Mouse (Mus musculus): ENCODE results near the gene Nectin2. TPM values are rescaled to one million over a fixed set of nuclear protein-coding genes. Genes with fewer than 3 reads are reported as not detected.

Nectin2 gene
- polyA plus RNA-seq, 1 experiment from 2014 or later = 55.2 TPM

GRCm38 (mm10) chr7:19749389-19750216 is 680 bp downstream of the Nectin2 start:
- Histone ChIP-seq H3K4me3 (ENCODE audit: low read depth, low read length) (peak overlapping the region; percentile 84), H3K27me3 (replicated peaks; ENCODE audit: control insufficient read depth, insufficient read depth, low read length) (no peaks in the 10 kb centered on the region), H3K9me3 (ENCODE audit: control insufficient read depth, low read length) (no peaks in the 10 kb centered on the region), H3K36me3 (ENCODE audit: control insufficient read depth, insufficient read depth, low read length) (no peaks in the 10 kb centered on the region), H3K27ac (replicated peaks; ENCODE audit: low read depth, low read length) (peak overlapping the region; percentile 92), H3K9ac (ENCODE audit: low read depth, low read length) (peak overlapping the region; percentile 90), H3K4me1 (ENCODE audit: control insufficient read depth, insufficient read depth, low read length) (peaks cover 7% of the 10 kb centered on the region), H3K4me2 (ENCODE audit: low read depth, low read length) (peak overlapping the region; percentile 84)
- DNase-seq (ENCODE audit: low spot score) (peak; percentile 99), ATAC-seq (ENCODE audit: low read depth) (peak; percentile 95)
- under 1% methylated on average over 33 of the region's 46 CpGs for WGBS

- ATAC-seq (ENCODE audit: low read depth) (no peak), DNase-seq (ENCODE audit: low spot score) (peak; percentile 73)
- peak overlapping the region; percentile 92 for H3K27ac ChIP-seq (replicated peaks; ENCODE audit: low read depth, low read length)
- peaks cover 7% of the 10 kb centered on the region for H3K4me1 ChIP-seq (ENCODE audit: control insufficient read depth, insufficient read depth, low read length)
- peak overlapping the region; percentile 84 for H3K4me2 ChIP-seq (ENCODE audit: low read depth, low read length)
- no peaks in the 10 kb centered on the region for H3K9me3 ChIP-seq (ENCODE audit: control insufficient read depth, low read length)
- H3K36me3 ChIP-seq (ENCODE audit: control insufficient read depth, insufficient read depth, low read length) = peaks cover 4% of the 10 kb centered on the region
- no peaks in the 10 kb centered on the region for H3K27me3 ChIP-seq (replicated peaks; ENCODE audit: control insufficient read depth, insufficient read depth, low read length)
- H3K4me3 ChIP-seq (ENCODE audit: low read depth, low read length) = peak overlapping the region; percentile 84
- WGBS = 2% methylated on average over 28 of the region's 32 CpGs
- peak overlapping the region; percentile 90 for H3K9ac ChIP-seq (ENCODE audit: low read depth, low read length)
These were observed 1.8 kb downstream of the Nectin2 start for GRCm38 (mm10) chr7:19748219-19749195.

DNA sequence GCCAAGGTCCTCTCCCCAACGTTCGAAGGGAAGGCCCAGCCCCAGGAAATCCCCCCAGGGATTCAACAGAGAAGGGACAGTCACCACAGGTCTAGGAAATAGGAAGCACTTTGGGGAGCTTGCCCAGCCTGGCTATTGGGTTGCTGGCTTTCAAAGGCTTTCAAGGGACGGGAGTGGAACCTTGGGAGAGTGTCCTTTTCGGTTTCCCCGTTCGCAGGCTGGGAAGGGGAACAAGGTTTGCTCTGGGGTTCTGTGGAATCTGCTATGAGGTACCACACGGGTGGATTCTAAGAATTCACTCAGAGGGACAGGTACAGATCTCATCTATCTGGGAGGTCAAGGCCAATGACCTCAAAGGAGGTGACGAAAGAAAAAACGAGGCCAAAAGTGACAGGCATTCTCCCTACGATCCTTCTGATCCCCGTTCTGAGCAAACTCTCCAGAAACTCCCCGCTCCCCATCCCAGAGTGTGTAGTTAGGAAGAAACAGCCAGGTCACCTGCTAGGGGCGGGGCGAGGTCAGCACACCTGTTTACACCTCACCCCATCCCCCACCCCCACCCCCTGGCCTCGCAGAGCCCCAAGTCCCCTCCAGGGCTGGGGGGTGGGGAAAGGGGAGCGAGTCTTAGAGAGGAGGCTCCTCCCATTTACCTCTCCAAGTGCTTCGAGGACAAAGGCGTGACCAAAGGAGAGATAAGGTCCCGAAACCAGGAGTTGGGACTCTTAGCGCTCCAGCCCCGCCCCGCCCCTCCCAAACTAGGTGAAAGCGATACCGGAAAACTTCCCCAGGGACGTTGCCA is 2.7 kb downstream of the Nectin2 start:
- ATAC-seq (ENCODE audit: low read depth) = no peak
- 4% methylated on average over 24 of the region's 25 CpGs for whole genome bisulfite sequencing
- no peaks in the 10 kb centered on the region for H3K9me3 ChIP-seq (ENCODE audit: control insufficient read depth, low read length)
- peak overlapping the region; percentile 64 for H3K27ac ChIP-seq (replicated peaks; ENCODE audit: low read depth, low read length)
- H3K9ac ChIP-seq (ENCODE audit: low read depth, low read length) = peak overlapping the region; percentile 90
- DNase-seq (ENCODE audit: low spot score) = peak; percentile 74
- H3K4me1 ChIP-seq (ENCODE audit: control insufficient read depth, insufficient read depth, low read length) = peaks cover 7% of the 10 kb centered on the region
- H3K36me3 ChIP-seq (ENCODE audit: control insufficient read depth, insufficient read depth, low read length) = peaks cover 10% of the 10 kb centered on the region
- H3K4me3 ChIP-seq (ENCODE audit: low read depth, low read length) = peak overlapping the region; percentile 84
- H3K27me3 ChIP-seq (replicated peaks; ENCODE audit: control insufficient read depth, insufficient read depth, low read length) = no peaks in the 10 kb centered on the region
- peak overlapping the region; percentile 84 for H3K4me2 ChIP-seq (ENCODE audit: low read depth, low read length)

DNA sequence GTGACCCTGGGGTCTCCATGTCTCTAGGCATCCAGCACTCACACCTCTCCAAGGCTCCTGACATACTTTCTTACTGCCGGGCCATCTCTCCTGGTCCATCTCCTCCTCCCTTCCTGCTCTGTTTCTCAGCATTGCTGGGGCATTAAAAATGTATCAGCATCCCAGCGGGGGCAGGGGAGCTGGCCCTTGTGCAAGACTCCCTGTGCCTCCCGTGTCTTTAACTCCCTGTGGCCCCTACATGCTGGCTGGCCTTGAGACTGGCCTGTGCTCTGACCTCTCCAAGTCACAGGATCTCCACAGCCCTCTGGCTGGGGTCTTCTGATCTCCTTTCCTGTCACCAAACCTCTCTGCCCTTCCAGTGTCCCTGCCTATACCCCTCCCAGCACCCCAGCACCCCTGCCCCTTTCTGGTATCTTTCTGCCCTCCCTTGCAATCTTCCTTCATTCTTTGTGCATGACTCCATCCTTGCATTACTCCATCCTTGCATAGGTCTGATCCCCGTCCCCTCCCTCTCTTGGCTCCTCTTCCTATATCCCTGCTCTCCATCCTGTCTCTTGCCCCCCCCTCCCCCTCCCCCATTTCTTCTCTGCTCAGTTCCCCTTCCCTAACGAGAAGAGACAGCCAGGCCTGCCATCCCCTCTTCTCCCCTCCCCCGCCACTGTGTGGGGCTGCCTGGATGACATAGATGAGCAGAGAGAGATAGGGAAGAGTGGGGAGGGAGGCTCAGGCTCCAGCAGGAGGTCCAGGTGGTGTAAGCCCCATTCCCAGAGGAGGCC is 3.7 kb downstream of the Nectin2 start:
- peaks cover 13% of the 10 kb centered on the region for H3K36me3 ChIP-seq (ENCODE audit: control insufficient read depth, insufficient read depth, low read length)
- H3K4me1 ChIP-seq (ENCODE audit: control insufficient read depth, insufficient read depth, low read length) = peaks cover 14% of the 10 kb centered on the region
- ATAC-seq (ENCODE audit: low read depth) (no peak), DNase-seq (ENCODE audit: low spot score) (peak; percentile 41)
- 18% methylated on average over 6 of the region's 6 CpGs for WGBS
- no peaks in the 10 kb centered on the region for H3K27me3 ChIP-seq (replicated peaks; ENCODE audit: control insufficient read depth, insufficient read depth, low read length)
- peak overlapping the region; percentile 64; the same call in 1 of the 2 replicates for H3K27ac ChIP-seq (replicated peaks; ENCODE audit: low read depth, low read length)
- H3K4me3 ChIP-seq (ENCODE audit: low read depth, low read length) = peak overlapping the region; percentile 84; the same call in 1 of the 2 replicates
- no peaks in the 10 kb centered on the region for H3K9me3 ChIP-seq (ENCODE audit: control insufficient read depth, low read length)
- peak overlapping the region; percentile 34; the same call in 1 of the 2 replicates for H3K9ac ChIP-seq (ENCODE audit: low read depth, low read length)
- peak overlapping the region; percentile 84 for H3K4me2 ChIP-seq (ENCODE audit: low read depth, low read length)

- no peak for DNase-seq (ENCODE audit: low spot score)
- Histone ChIP-seq H3K4me1 (ENCODE audit: control insufficient read depth, insufficient read depth, low read length) (peaks cover 14% of the 10 kb centered on the region), H3K9me3 (ENCODE audit: control insufficient read depth, low read length) (no peaks in the 10 kb centered on the region), H3K4me3 (ENCODE audit: low read depth, low read length) (no peak overlapping the region), H3K36me3 (ENCODE audit: control insufficient read depth, insufficient read depth, low read length) (peaks cover 13% of the 10 kb centered on the region), H3K9ac (ENCODE audit: low read depth, low read length) (no peak overlapping the region), H3K27ac (replicated peaks; ENCODE audit: low read depth, low read length) (no peak overlapping the region), H3K4me2 (ENCODE audit: low read depth, low read length) (no peak overlapping the region), H3K27me3 (replicated peaks; ENCODE audit: control insufficient read depth, insufficient read depth, low read length) (no peaks in the 10 kb centered on the region)
- 85% methylated on average over 8 of the region's 10 CpGs for WGBS
- no peak for ATAC-seq (ENCODE audit: low read depth)
These were observed 4.3 kb downstream of the Nectin2 start for GRCm38 (mm10) chr7:19745971-19746370.

DNA sequence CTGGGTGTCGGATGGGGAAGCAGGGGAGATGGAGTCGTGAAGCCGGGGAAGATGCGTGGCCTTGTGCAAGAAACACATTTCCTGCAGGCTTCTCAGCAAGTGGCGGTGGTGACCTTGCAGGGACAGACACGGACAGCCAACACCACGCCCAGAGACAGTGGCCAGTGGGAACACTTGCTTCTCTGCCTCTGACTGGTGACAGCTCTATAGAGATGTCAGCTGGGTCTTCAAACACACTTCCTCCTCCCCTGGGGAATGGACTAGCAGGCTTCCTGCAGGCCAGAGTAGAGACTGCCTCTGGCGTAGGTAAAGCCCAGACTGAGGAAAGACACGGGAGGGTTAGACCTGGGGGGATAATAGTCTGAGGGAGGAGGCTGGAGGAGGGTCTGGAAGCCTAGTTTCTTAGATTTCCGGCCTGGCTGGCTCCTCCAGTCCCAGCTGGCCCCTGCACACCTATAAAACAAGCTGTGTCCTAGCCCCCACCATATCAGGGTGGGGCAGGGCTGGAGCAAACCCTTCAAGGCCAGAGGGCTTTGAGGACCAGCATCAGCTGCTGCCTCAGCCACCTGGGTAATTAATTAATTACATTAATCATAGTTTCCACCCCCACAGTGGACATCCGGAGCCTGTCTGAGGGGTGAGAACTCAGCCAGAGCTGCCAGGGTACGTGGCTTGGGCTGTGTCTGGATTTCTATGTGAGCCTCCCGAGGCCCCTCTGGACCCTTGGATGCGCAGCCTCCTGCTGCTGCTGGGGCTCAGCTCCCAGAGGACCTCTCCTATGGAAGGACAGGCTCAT is 5.5 kb downstream of the Nectin2 start:
- no peak for ATAC-seq (ENCODE audit: low read depth)
- 0 out of 2 replicates have a peak overlapping the region, but pooled peaks have one; percentile 28 for H3K27ac ChIP-seq (replicated peaks; ENCODE audit: low read depth, low read length)
- no peak overlapping the region for H3K4me3 ChIP-seq (ENCODE audit: low read depth, low read length)
- no peaks in the 10 kb centered on the region for H3K27me3 ChIP-seq (replicated peaks; ENCODE audit: control insufficient read depth, insufficient read depth, low read length)
- H3K9me3 ChIP-seq (ENCODE audit: control insufficient read depth, low read length) = no peaks in the 10 kb centered on the region
- peak; percentile 54 for DNase-seq (ENCODE audit: low spot score)
- H3K4me1 ChIP-seq (ENCODE audit: control insufficient read depth, insufficient read depth, low read length) = peaks cover 12% of the 10 kb centered on the region
- no peak overlapping the region for H3K9ac ChIP-seq (ENCODE audit: low read depth, low read length)
- peaks cover 21% of the 10 kb centered on the region for H3K36me3 ChIP-seq (ENCODE audit: control insufficient read depth, insufficient read depth, low read length)
- no peak overlapping the region for H3K4me2 ChIP-seq (ENCODE audit: low read depth, low read length)
- 70% methylated on average over 13 of the region's 14 CpGs for WGBS

GRCm38 (mm10) chr7:19743791-19744190 is 6.5 kb downstream of the Nectin2 start:
- ATAC-seq (ENCODE audit: low read depth) (no peak), DNase-seq (ENCODE audit: low spot score) (no peak)
- Histone ChIP-seq H3K9ac (ENCODE audit: low read depth, low read length) (no peak overlapping the region), H3K27ac (replicated peaks; ENCODE audit: low read depth, low read length) (no peak overlapping the region), H3K4me1 (ENCODE audit: control insufficient read depth, insufficient read depth, low read length) (peaks cover 12% of the 10 kb centered on the region), H3K4me2 (ENCODE audit: low read depth, low read length) (no peak overlapping the region), H3K9me3 (ENCODE audit: control insufficient read depth, low read length) (no peaks in the 10 kb centered on the region), H3K36me3 (ENCODE audit: control insufficient read depth, insufficient read depth, low read length) (peaks cover 21% of the 10 kb centered on the region), H3K27me3 (replicated peaks; ENCODE audit: control insufficient read depth, insufficient read depth, low read length) (no peaks in the 10 kb centered on the region), H3K4me3 (ENCODE audit: low read depth, low read length) (no peak overlapping the region)
- WGBS = 83% methylated on average over 6 of the region's 6 CpGs
